Mouse (Mus musculus): ENCODE measurements around the gene Nucb1. TPM values are rescaled to one million over a fixed set of nuclear protein-coding genes. Genes with fewer than 3 reads are reported as not detected.
"Not testable (repeated sequence)": the region's sequence is repeated elsewhere in the genome, so short reads cannot be mapped to it uniquely, and the experiment has no call there.

Gene Nucb1
- total and polyA plus RNA-seq, 3 experiments: 127 to 409 (median 408) TPM

DNA sequence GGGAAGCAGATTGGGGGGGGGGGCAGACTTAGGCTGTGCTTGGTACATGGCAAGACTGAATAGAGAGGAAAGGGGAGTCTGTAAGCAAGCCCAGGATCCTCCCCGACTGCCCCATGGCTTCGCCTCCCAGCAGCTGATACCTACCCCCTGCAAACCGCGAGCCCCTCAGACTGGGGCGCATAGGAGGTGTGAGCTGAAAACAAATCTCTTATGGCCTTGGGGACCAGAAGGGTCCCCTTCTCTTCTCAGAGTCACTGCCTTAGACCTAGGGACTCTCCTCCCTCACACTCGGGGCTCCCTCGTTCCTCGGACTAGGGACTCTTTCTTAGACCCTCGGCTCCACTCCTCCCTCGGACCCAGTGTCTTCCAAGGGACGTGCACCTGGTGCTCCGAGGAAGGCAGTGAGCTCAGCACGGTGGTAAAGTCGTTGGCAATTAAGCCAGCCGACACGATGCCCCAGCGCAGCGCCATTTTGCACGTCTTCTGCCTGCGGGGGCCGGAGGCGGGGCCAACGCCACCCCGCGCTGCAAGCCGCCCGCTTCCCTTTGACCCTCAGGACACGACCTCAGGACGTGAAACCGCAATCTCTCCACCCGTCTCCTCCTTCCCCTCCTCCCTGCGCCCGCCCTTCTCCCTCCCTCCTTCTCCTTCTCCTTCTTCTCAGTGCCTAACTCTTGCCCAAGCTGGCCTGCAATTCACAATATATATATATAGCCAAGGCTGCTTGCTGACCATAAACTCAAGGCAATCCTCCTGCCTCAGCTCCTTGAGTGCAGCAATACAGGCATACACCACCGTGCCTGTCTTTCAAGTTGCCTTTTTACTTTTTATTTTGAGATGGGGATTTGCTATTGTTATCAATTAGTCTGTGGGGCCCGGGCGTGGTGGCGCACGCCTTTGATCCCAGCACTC is 21.7 kb downstream of the Nucb1 start, which contains the start of gene Dhdh:
Gene Dhdh (minus strand): TSS at position 513 of the 912 bp plus-strand sequence.
- ATAC-seq (ENCODE audit: extremely low read depth, insufficient number of reproducible peaks, low FRiP score, poor library complexity, severe bottlenecking) (no peak), DNase-seq (ENCODE audit: low spot score) (no peak)
- Histone ChIP-seq H3K27me3 (ENCODE audit: insufficient read depth, low read length) (no peaks in the 10 kb centered on the region), H3K4me1 (ENCODE audit: insufficient read depth, low read depth, low read length) (peaks cover 79% of the 10 kb centered on the region), H3K9me3 (replicated peaks) (no peaks in the 10 kb centered on the region), H3K36me3 (replicated peaks) (peaks cover 32% of the 10 kb centered on the region), H3K4me3 (ENCODE audit: low read depth, low read length) (peak within 1 kb of the TSS; percentile 70)
- TF ChIP-seq TAL1 (conservative IDR thresholded peaks at IDR 0.05; ENCODE audit: low read depth, low read length) (no peak), CTCF (IDR thresholded peaks at IDR 0.05; ENCODE audit: low read depth, low read length) (no peak), GATA1 (IDR thresholded peaks at IDR 0.05; ENCODE audit: borderline replicate concordance, low read length) (no peak), GATA2 (IDR thresholded peaks at IDR 0.05; ENCODE audit: borderline replicate concordance, low read depth, low read length) (no peak), POLR2AphosphoS5 (IDR thresholded peaks at IDR 0.05; ENCODE audit: insufficient replicate concordance, low read depth, low read length) (no peak)

DNA sequence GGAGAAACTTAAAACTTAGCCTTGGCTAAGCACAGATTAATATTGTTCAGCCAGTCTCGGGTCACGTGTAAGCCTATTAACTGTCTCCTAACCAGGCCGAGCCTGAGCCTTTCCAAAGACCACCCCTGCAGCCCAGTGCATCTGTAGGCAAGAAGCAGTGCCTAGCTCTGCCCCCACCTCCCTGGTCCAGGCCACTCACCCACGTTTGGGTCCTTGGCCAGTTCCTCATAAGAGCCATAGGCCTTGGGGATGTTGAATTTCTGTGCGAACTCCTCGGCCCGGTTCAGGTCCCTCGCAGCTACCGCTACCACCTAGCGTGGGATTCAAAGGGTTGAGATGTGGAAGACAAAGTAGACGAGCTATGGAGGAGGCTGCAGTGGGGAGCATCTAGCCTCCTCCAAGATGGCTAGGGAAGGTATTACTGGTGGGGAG is 22.3 kb downstream of the Nucb1 start:
- Histone ChIP-seq H3K27me3 (ENCODE audit: insufficient read depth, low read length) (no peaks in the 10 kb centered on the region), H3K36me3 (replicated peaks) (peaks cover 26% of the 10 kb centered on the region), H3K4me3 (ENCODE audit: low read depth, low read length) (peak overlapping the region; percentile 70; the same call in 1 of the 2 replicates), H3K4me1 (ENCODE audit: insufficient read depth, low read depth, low read length) (peaks cover 72% of the 10 kb centered on the region), H3K9me3 (replicated peaks) (no peaks in the 10 kb centered on the region)
- no peak for ATAC-seq (ENCODE audit: extremely low read depth, insufficient number of reproducible peaks, low FRiP score, poor library complexity, severe bottlenecking)
- DNase-seq (ENCODE audit: low spot score): no peak
- TF ChIP-seq POLR2AphosphoS5 (IDR thresholded peaks at IDR 0.05; ENCODE audit: insufficient replicate concordance, low read depth, low read length) (no peak), CTCF (IDR thresholded peaks at IDR 0.05; ENCODE audit: low read depth, low read length) (no peak), GATA1 (IDR thresholded peaks at IDR 0.05; ENCODE audit: borderline replicate concordance, low read length) (no peak), TAL1 (conservative IDR thresholded peaks at IDR 0.05; ENCODE audit: low read depth, low read length) (no peak), GATA2 (IDR thresholded peaks at IDR 0.05; ENCODE audit: borderline replicate concordance, low read depth, low read length) (no peak)

DNA sequence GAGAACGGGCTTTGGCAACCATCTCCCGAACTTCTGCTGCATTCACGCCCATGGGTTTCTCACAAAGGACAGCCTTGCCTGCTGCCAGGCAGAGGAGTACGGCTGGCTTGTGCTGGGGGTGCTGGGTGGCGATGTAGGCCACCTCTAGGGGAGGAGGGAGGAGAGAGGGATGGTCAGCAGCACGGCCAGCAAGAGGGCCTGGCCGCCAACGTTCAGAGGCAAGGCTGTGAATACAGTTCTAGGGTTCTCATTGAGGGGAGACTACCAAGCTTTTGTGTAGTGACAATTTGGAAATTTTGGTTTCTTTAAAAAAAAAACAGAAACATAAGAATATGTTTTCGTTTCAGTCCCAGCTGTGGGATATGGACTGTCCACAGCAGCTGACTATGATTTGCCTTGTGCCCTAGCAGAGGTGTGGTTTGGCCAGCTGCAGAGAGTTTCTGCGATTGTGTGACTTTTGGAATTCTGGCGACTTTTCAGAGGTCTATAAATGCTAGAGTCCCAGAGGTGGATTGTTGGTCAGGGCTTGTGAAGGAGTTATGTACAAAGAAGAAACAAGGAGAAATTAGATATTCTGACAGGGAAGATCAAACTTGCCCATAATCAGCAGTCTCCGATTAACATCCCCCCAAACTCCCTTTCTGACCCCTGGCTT is 23.3 kb downstream of the Nucb1 start, which contains the start of gene Gm45808:
Gene Gm45808 (minus strand): TSS at position 51 of the 655 bp plus-strand sequence.
- Histone ChIP-seq H3K9me3 (replicated peaks) (no peaks in the 10 kb centered on the region), H3K36me3 (replicated peaks) (peaks cover 21% of the 10 kb centered on the region), H3K27me3 (ENCODE audit: insufficient read depth, low read length) (no peaks in the 10 kb centered on the region), H3K4me3 (ENCODE audit: low read depth, low read length) (peak within 1 kb of the TSS; percentile 61; the same call in 1 of the 2 replicates), H3K4me1 (ENCODE audit: insufficient read depth, low read depth, low read length) (peaks cover 70% of the 10 kb centered on the region)
- no peak for ATAC-seq (ENCODE audit: extremely low read depth, insufficient number of reproducible peaks, low FRiP score, poor library complexity, severe bottlenecking)
- no peak for DNase-seq (ENCODE audit: low spot score)
- TF ChIP-seq POLR2AphosphoS5 (IDR thresholded peaks at IDR 0.05; ENCODE audit: insufficient replicate concordance, low read depth, low read length): no peak
- TF ChIP-seq GATA1 (IDR thresholded peaks at IDR 0.05; ENCODE audit: borderline replicate concordance, low read length): no peak
- no peak for TF ChIP-seq GATA2 (IDR thresholded peaks at IDR 0.05; ENCODE audit: borderline replicate concordance, low read depth, low read length)
- TF ChIP-seq CTCF (IDR thresholded peaks at IDR 0.05; ENCODE audit: low read depth, low read length): no peak
- TF ChIP-seq TAL1 (conservative IDR thresholded peaks at IDR 0.05; ENCODE audit: low read depth, low read length): no peak

DNA sequence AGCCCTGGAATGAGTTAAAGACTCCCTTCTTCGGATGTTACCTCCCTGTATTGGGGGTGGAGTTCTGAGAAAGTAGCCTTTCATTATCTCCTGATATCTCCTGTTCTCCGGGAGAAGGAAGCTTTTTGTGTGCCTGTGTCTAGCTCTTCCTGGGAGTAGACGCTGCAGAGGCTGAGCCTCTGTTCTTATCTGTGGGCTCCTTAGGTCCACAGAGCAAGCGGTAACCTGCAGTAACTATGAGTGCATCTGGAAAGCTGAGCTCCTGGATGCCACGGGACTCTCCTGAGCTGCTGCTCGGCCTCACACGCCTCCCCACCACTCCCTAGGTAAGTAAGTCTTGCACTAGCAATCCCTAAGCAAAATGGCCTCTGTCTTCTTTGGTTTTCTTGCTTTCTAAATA is 24.0 kb downstream of the Nucb1 start:
- DNase-seq (ENCODE audit: low spot score) (no peak), ATAC-seq (ENCODE audit: extremely low read depth, insufficient number of reproducible peaks, low FRiP score, poor library complexity, severe bottlenecking) (peak; percentile 61)
- H3K4me3 ChIP-seq (ENCODE audit: low read depth, low read length): peak overlapping the region; percentile 61; the same call in 1 of the 2 replicates
- TF ChIP-seq GATA2 (IDR thresholded peaks at IDR 0.05; ENCODE audit: borderline replicate concordance, low read depth, low read length): no peak
- no peak for TF ChIP-seq POLR2AphosphoS5 (IDR thresholded peaks at IDR 0.05; ENCODE audit: insufficient replicate concordance, low read depth, low read length)
- TF ChIP-seq GATA1 (IDR thresholded peaks at IDR 0.05; ENCODE audit: borderline replicate concordance, low read length): no peak
- no peak for TF ChIP-seq TAL1 (conservative IDR thresholded peaks at IDR 0.05; ENCODE audit: low read depth, low read length)
- no peak for TF ChIP-seq CTCF (IDR thresholded peaks at IDR 0.05; ENCODE audit: low read depth, low read length)
- H3K9me3 ChIP-seq (replicated peaks): no peaks in the 10 kb centered on the region
- H3K4me1 ChIP-seq (ENCODE audit: insufficient read depth, low read depth, low read length): peaks cover 70% of the 10 kb centered on the region
- peaks cover 21% of the 10 kb centered on the region for H3K36me3 ChIP-seq (replicated peaks)
- no peaks in the 10 kb centered on the region for H3K27me3 ChIP-seq (ENCODE audit: insufficient read depth, low read length)

DNA sequence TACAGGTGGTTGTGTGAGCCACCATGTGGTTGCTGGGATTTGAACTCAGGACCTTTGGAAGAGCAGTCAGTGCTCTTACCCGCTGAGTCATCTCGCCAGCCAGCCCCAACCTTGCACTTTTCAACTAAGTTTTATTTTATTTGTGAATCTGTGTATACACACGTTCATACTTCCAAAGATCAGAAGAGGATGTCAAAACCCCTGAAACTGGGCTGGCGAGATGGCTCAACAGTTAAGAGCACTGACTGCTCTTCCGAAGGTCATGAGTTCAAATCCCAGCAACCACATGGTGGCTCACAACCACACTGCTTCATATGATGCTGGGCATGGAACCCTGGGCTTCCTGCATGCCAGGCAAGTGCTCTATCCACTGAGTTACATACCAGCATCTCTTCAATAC is 25.2 kb downstream of the Nucb1 start:
- not testable (repeated sequence) for DNase-seq (ENCODE audit: low spot score); H3K9me3 ChIP-seq (replicated peaks); ATAC-seq (ENCODE audit: extremely low read depth, insufficient number of reproducible peaks, low FRiP score, poor library complexity, severe bottlenecking); H3K4me3 ChIP-seq (ENCODE audit: low read depth, low read length); H3K27me3 ChIP-seq (ENCODE audit: insufficient read depth, low read length)
- peaks cover 21% of the 10 kb centered on the region for H3K36me3 ChIP-seq (replicated peaks)
- H3K4me1 ChIP-seq (ENCODE audit: insufficient read depth, low read depth, low read length): peaks cover 60% of the 10 kb centered on the region

DNA sequence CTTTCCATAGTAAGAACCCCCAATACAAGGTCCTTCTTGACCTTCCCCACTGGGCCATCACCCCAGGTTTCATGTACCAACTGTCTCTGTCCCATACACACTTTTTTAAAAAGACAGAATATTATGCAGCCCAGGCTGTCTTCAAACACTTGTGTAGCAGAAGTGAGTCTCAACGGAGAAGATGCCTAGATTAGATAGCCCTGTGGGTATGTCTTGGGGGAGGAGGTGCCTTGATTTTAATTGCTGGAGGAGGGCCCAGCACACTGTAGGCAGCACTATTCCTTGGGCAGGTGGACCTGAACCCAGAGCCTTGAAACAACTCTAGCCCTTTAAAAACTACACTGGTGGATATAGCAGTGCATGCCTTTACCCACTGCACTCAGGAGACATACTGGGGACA is 28.0 kb downstream of the Nucb1 start:
- Histone ChIP-seq H3K4me1 (ENCODE audit: insufficient read depth, low read depth, low read length) (peaks cover 41% of the 10 kb centered on the region), H3K27me3 (ENCODE audit: insufficient read depth, low read length) (peaks cover 4% of the 10 kb centered on the region; the same call in 1 of the 2 replicates), H3K36me3 (replicated peaks) (peaks cover 29% of the 10 kb centered on the region), H3K9me3 (replicated peaks) (no peaks in the 10 kb centered on the region), H3K4me3 (ENCODE audit: low read depth, low read length) (no peak overlapping the region)
- no peak for DNase-seq (ENCODE audit: low spot score)
- no peak for ATAC-seq (ENCODE audit: extremely low read depth, insufficient number of reproducible peaks, low FRiP score, poor library complexity, severe bottlenecking)
- TF ChIP-seq CTCF (IDR thresholded peaks at IDR 0.05; ENCODE audit: low read depth, low read length): no peak
- no peak for TF ChIP-seq GATA1 (IDR thresholded peaks at IDR 0.05; ENCODE audit: borderline replicate concordance, low read length)
- no peak for TF ChIP-seq GATA2 (IDR thresholded peaks at IDR 0.05; ENCODE audit: borderline replicate concordance, low read depth, low read length)
- TF ChIP-seq TAL1 (conservative IDR thresholded peaks at IDR 0.05; ENCODE audit: low read depth, low read length): no peak
- no peak for TF ChIP-seq POLR2AphosphoS5 (IDR thresholded peaks at IDR 0.05; ENCODE audit: insufficient replicate concordance, low read depth, low read length)
